ENCODE assay signal across 16 mouse cellular contexts in the genomic region with DNA sequence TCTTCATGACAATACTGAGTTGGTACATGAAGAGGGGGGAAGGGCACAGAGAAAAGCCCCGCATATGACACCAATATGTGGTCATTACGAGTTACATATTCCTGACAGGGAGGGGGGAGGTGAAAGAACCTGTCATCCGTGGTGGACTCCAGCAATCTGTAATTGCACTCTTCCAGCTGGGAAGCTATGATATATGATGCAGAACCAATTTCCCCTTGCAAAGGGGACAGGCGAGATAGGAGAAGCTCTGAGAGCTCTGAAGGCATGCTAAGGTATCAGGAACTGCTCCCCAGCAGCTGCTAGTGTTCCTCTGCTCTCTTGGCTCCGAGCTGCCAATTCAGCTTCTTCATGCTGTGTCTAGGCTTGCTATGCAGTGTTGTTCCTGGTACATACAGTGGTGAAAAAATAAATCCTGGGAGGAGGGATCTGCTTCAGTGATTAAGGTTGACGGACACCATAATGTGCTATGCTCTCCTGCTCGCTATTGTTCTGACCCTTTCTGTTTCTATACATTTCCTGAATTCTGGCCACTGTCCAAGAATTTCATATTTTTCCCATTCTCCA. TPM values are rescaled to one million over a fixed set of nuclear protein-coding genes. Genes with fewer than 3 reads are reported as not detected.
DNase-seq lines count a peak whose midpoint lies in the region; ATAC-seq lines count a peak whose summit lies in the region.
"Had no signal": no experiment of that assay in that cellular context is flagged by ENCODE, and none has a peak within 500 bp of the region (broad histone marks: within the 10 kb centered on the region; RNA-seq: fewer than 3 reads in every experiment).

No protein-coding gene starts in this region.

- no peaks in the 10 kb centered on the region for H3K27me3 ChIP-seq in limb, embryonic 13.5 days
- H3K27me3 ChIP-seq in limb, embryonic 10.5 days (ENCODE audit: low read depth, poor library complexity, severe bottlenecking) = no peaks in the 10 kb centered on the region
- no peaks in the 10 kb centered on the region for H3K27me3 ChIP-seq in embryonic facial prominence, embryonic 12.5 days
- H3K27me3 ChIP-seq in midbrain, embryonic 14.5 days (ENCODE audit: control insufficient read depth, insufficient read depth, low read length) = no peaks in the 10 kb centered on the region
- H3K27me3 ChIP-seq: limb, embryonic 12.5 days had no signal

- intact Hi-C loops in gastrocnemius, postnatal 14 days (cut with DNase I; ENCODE audit: low total_unique reads) = no loop called here

- H3K27ac ChIP-seq in limb, embryonic 13.5 days = no peak overlapping the region
- no peak overlapping the region for H3K27ac ChIP-seq in limb, embryonic 10.5 days
- H3K27ac ChIP-seq in embryonic facial prominence, embryonic 12.5 days = no peak overlapping the region
- H3K27ac ChIP-seq in midbrain, embryonic 14.5 days (replicated peaks; ENCODE audit: low read depth, low read length) = peak overlapping the region; percentile 39; the same call in 1 of the 2 replicates
- H3K27ac ChIP-seq: limb, embryonic 12.5 days; macrophage had no signal

- H3K9ac ChIP-seq in limb, embryonic 13.5 days = no peak overlapping the region
- no peak overlapping the region for H3K9ac ChIP-seq in embryonic facial prominence, embryonic 12.5 days
- no peak overlapping the region for H3K9ac ChIP-seq in midbrain, embryonic 14.5 days (replicated peaks; ENCODE audit: low read length)
- H3K9ac ChIP-seq: limb, embryonic 12.5 days had no signal

- 65% methylated on average over 7 of the region's 7 CpGs for WGBS in limb, embryonic 13.5 days
- 80% methylated on average over 7 of the region's 7 CpGs for WGBS in limb, embryonic 10.5 days
- WGBS in embryonic facial prominence, embryonic 12.5 days = 52% methylated on average over 7 of the region's 7 CpGs
- WGBS in midbrain, embryonic 14.5 days = 62% methylated on average over 7 of the region's 7 CpGs

- peak; percentile 32; the same call in 1 of the 2 replicates for ATAC-seq in limb, embryonic 13.5 days (ENCODE audit: low FRiP score, low read depth)
- ATAC-seq in embryonic facial prominence, embryonic 12.5 days (ENCODE audit: insufficient number of reproducible peaks, insufficient read depth, low FRiP score, low TSS enrichment) = 0 out of 2 replicates have a peak, but pooled peaks have one; percentile 52
- ATAC-seq in midbrain, embryonic 14.5 days (ENCODE audit: low FRiP score, low TSS enrichment) = peak; percentile 20; the same call in 1 of the 2 replicates

- DNase-seq in embryo, embryonic 11 days = peak; percentile 23
- no peak for DNase-seq in embryo, embryonic 10.5 days (ENCODE audit: low spot score)
- no peak for DNase-seq in limb, embryonic 10.5 days (ENCODE audit: low spot score)
- no peak for DNase-seq in midbrain, embryonic 14.5 days
- no peak for DNase-seq in heart, adult 9 months (ENCODE audit: low spot score in 2 of 2)
- DNase-seq in gastrocnemius, postnatal 14 days = no peak
- DNase-seq: adrenal gland, adult 2 months; cerebellum, postnatal 36 days; kidney, postnatal 14 days; lung, adult 2 months; spleen, adult 18-20 months had no signal

- no peaks in the 10 kb centered on the region for H3K9me3 ChIP-seq in limb, embryonic 13.5 days
- H3K9me3 ChIP-seq in limb, embryonic 10.5 days (replicated peaks) = no peaks in the 10 kb centered on the region
- H3K9me3 ChIP-seq in embryonic facial prominence, embryonic 12.5 days = no peaks in the 10 kb centered on the region
- no peaks in the 10 kb centered on the region for H3K9me3 ChIP-seq in midbrain, embryonic 14.5 days (ENCODE audit: control insufficient read depth, low read length)
- H3K9me3 ChIP-seq: limb, embryonic 12.5 days had no signal

- no peak overlapping the region for H3K4me2 ChIP-seq in limb, embryonic 13.5 days (replicated peaks)
- no peak overlapping the region for H3K4me2 ChIP-seq in embryonic facial prominence, embryonic 12.5 days (replicated peaks)
- H3K4me2 ChIP-seq in midbrain, embryonic 14.5 days (ENCODE audit: low read length) = no peak overlapping the region
- H3K4me2 ChIP-seq: limb, embryonic 12.5 days had no signal

- no peaks in the 10 kb centered on the region for H3K36me3 ChIP-seq in limb, embryonic 13.5 days
- H3K36me3 ChIP-seq in limb, embryonic 10.5 days = no peaks in the 10 kb centered on the region
- H3K36me3 ChIP-seq in embryonic facial prominence, embryonic 12.5 days = no peaks in the 10 kb centered on the region
- no peaks in the 10 kb centered on the region for H3K36me3 ChIP-seq in midbrain, embryonic 14.5 days (ENCODE audit: control insufficient read depth, insufficient read depth, low read length)
- H3K36me3 ChIP-seq: limb, embryonic 12.5 days had no signal

- H3K4me3 ChIP-seq in limb, embryonic 13.5 days = no peak overlapping the region
- no peak overlapping the region for H3K4me3 ChIP-seq in limb, embryonic 10.5 days
- no peak overlapping the region for H3K4me3 ChIP-seq in embryonic facial prominence, embryonic 12.5 days
- no peak overlapping the region for H3K4me3 ChIP-seq in midbrain, embryonic 14.5 days (replicated peaks; ENCODE audit: low read depth, low read length)
- H3K4me3 ChIP-seq: limb, embryonic 12.5 days; myocyte had no signal

- H3K4me1 ChIP-seq in limb, embryonic 13.5 days = no peaks in the 10 kb centered on the region
- peaks cover 6% of the 10 kb centered on the region; the same call in 1 of the 2 replicates for H3K4me1 ChIP-seq in limb, embryonic 10.5 days
- peaks cover 3% of the 10 kb centered on the region; the same call in 1 of the 2 replicates for H3K4me1 ChIP-seq in embryonic facial prominence, embryonic 12.5 days
- peaks cover 3% of the 10 kb centered on the region; the same call in 1 of the 2 replicates for H3K4me1 ChIP-seq in midbrain, embryonic 14.5 days (ENCODE audit: control insufficient read depth, insufficient read depth, low read length)

RNA-seq across cellular contexts. Expression of gene Cxxc4, which starts 57.7 kb away (rescaled TPM):
- 7.7 and 8.0 TPM in 2 replicates for polyA plus RNA-seq in limb, embryonic 13.5 days (2015; fragmentation: Nextera tagmentation; extraction: Ambion mirVana)
- 3.6 and 5.4 TPM in 2 replicates for polyA plus RNA-seq in limb, embryonic 10.5 days (2016; fragmentation: Nextera tagmentation; extraction: Ambion mirVana)
- 6.8 and 9.1 TPM in 2 replicates for polyA plus RNA-seq in embryonic facial prominence, embryonic 12.5 days (2016; fragmentation: Nextera tagmentation; extraction: Ambion mirVana)
- polyA plus RNA-seq in midbrain, embryonic 14.5 days (2014; fragmentation: Nextera tagmentation; extraction: Ambion mirVana) = 52.4 and 58.3 TPM in 2 replicates
- under 1 TPM; 0.66 to 0.75 TPM for total RNA-seq in gastrocnemius, postnatal 14 days (2021)
- polyA plus RNA-seq: macrophage had no signal
